Mouse (Mus musculus): Measurements from ENCODE around the gene Ssbp3.

The Ssbp3 gene

DNA sequence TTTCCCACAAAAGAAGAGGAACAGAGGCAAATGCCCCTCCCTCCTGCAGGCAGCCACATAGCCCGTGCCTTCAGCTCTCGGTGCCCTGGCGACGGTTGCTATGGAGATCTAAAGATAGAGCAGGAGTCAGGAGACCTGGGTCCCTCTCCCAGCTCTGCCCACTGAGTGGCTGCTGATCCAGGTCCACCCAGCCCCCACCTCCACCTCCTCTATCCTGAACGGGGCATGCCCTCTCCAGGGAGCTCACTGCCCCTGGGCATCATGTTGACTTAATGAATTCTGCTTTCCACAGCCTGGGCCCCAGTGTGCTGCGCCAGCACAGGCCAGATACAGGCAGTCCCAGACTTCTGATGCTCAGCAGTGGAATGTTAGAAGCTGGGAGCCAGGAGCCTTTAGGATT is 174.4 kb downstream of the Ssbp3 start:
- in situ Hi-C loops (cut with MboI, MseI), result no loop called here

DNA sequence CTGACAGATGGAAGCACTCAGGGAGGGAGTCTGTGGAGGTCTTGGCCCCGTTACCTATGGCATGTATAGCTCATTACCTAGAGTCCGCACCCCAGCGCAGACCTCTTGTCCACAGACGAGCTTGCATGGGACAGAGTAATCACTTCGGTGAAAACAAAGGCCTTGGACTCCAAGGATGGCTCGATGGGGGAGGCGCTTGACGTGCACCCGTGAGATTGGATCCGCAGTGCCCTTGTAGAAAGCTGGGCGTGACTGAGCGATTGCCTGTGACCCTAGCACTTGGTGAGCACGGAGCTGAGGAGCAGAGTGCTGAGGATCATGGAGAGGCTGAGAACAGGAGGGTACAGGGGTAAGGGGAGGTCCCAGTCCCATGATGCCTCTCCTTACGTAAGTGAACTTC is 181.2 kb downstream of the Ssbp3 start:
- in situ Hi-C loops (cut with MboI, MseI), result no loop called here

DNA sequence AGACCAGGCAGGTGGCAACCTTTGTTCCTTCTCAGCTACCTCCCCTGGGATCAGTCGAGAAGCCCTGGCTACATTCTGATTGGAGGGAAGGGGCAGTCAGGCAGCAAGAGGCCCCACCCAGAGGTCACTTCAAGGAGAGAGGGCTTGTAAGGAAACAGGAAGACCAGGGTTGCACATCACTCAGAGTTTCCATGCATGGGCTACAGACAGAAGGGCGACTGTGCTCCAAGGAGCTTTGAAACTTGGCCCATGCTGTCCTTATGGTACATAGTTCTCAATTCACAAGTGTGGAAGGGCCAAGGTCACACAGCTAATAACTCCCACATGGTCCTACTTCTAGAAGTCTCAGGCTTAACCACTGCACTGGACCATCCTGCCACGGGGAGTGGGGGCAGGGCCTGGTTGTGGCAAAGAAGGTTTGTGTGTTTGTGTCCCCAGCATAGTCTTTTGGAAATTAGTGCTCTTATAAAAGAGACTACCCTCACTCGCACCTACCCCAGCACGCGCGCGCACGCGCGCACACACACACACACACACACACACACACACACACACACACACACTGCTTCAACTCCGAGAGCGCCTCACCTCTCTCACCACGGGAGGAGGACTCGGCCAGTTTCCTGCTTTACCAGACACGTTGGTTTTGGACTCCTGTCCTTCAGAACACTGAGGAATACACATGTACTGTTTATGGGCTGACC is 184.1 kb downstream of the Ssbp3 start:
- in situ Hi-C loops (cut with MboI, MseI), result no loop called here

- in situ Hi-C loops (cut with MboI, MseI), result no loop called here
These were observed 185.5 kb downstream of the Ssbp3 start for GRCm38 (mm10) chr4:107096043-107096442.

DNA sequence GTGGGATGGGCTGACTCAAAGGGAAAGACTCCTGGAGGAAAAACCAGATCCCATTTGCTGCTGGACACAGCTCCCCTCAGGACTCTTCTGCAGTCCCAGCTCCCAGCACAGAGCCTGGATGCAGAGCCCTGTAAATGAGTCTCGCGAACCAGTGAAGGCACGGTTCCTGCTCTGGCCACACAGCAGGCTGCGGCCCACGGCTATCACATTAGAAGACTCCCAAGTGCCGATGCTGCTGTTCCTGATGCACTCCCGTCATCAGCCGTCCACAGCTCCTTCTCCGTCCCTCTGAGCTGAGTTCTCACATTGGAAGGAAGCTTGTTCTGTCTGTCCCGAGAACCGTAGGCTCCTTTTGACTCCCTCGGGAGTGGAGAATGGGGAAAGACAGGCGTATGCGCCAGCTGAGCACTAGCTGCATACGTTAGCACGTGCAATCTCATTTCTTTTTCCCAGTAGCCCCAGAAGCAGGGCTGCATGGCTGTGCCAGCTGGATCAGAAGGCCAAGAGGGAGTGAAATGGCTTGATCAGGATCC is 186.4 kb downstream of the Ssbp3 start, which contains the start of gene Cdcp2:
Gene Cdcp2 (plus strand): TSS at position 51 of the 533 bp plus-strand sequence.
- in situ Hi-C loops (cut with MboI, MseI), result no loop called here

GRCm38 (mm10) chr4:107097871-107098270 is 187.4 kb downstream of the Ssbp3 start:
- in situ Hi-C loops (cut with MboI, MseI), result no loop called here

DNA sequence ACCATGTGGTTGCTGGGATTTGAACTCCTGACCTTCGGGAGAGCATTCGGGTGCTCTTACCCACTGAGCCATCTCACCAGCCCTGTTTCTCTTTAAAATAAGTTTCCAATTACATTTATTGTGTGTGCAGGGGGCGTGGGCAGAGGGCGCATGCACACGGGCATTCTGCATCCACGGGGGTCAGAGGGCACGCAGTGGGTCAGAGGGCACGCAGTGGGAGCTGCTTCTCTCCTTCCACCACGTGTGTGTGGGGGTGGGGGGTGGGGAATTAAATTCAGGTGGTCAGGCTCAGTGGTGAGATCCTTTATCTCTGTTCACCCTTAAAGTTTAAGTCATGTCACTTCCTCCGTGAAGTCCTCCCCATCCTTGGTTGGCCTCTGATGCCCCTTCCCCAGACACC is 187.9 kb downstream of the Ssbp3 start:
- in situ Hi-C loops (cut with MboI, MseI), result no loop called here

- in situ Hi-C loops (cut with MboI, MseI), result no loop called here
These were observed 188.5 kb downstream of the Ssbp3 start for GRCm38 (mm10) chr4:107098791-107099525.
